Mouse (Mus musculus) neural tube, embryonic 14.5 days (tissue): ENCODE measurements around the gene Prss43. TPM values are rescaled to one million over a fixed set of nuclear protein-coding genes. Genes with fewer than 3 reads are reported as not detected.
"Not testable (repeated sequence)": the region's sequence is repeated elsewhere in the genome, so short reads cannot be mapped to it uniquely, and the experiment has no call there.

ENCODE experiments used
- ATAC-seq: fragments of 200-750 bp; cut with Nextera tagmentation; 2 replicates; pipeline ENCODE4 v1.8.0; 2017; ENCODE audit warnings: low read depth, mild to moderate bottlenecking, moderate TSS enrichment, moderate library complexity
- H3K27ac ChIP-seq: fragments of 300-500 bp; sonication (generic); 2 replicates; pipeline ENCODE4 v1.5.1; 2014; ENCODE audit warnings: low read depth, mild to moderate bottlenecking, control low read depth, low read length, moderate library complexity, mixed read lengths
- H3K27me3 ChIP-seq: fragments of 300-500 bp; sonication (generic); 2 replicates; pipeline ENCODE4 v1.6.1; 2014; ENCODE audit warnings: low read length; ENCODE audit not compliant: control insufficient read depth, insufficient read depth
- H3K36me3 ChIP-seq: fragments of 300-500 bp; sonication (generic); 2 replicates; pipeline ENCODE4 v1.6.1; 2014; ENCODE audit warnings: low read length, mixed read lengths; ENCODE audit not compliant: control insufficient read depth, insufficient read depth
- H3K4me1 ChIP-seq: fragments of 300-500 bp; sonication (generic); 2 replicates; pipeline ENCODE4 v1.6.1; 2014; ENCODE audit warnings: low read length; ENCODE audit not compliant: control insufficient read depth, insufficient read depth
- H3K4me2 ChIP-seq: fragments of 300-500 bp; sonication (generic); 2 replicates; pipeline ENCODE4 v1.6.1; 2014; ENCODE audit warnings: mild to moderate bottlenecking, low read depth, low read length, control low read depth
- H3K4me3 ChIP-seq: fragments of 300-500 bp; sonication (generic); 2 replicates; pipeline ENCODE4 v1.5.1; 2014; ENCODE audit warnings: low read depth, low read length, control low read depth, mixed read lengths
- H3K9ac ChIP-seq: fragments of 300-500 bp; sonication (generic); replicated peaks from 2 replicates; pipeline ENCODE4 v1.6.1; 2014; ENCODE audit warnings: low read depth, mild to moderate bottlenecking, control low read depth, low read length, mixed read lengths
- H3K9me3 ChIP-seq: fragments of 300-500 bp; sonication (generic); 2 replicates; pipeline ENCODE4 v1.6.1; 2016; ENCODE audit warnings: low read length; ENCODE audit not compliant: control insufficient read depth
- WGBS: fragments of 180-500 bp; shearing (Covaris S2); extraction: QIAGEN DNeasy Blood & Tissue Kit; methylation state at CpG from one replicate; pipeline ENCODE4 v1.1.7; 2014; 5-methylcytosine and 5-hydroxymethylcytosine counted together
- polyA plus RNA-seq: library from polyadenylated mRNA; unstranded; fragments of >200 nt; fragmentation: Nextera tagmentation; extraction: Ambion mirVana; gene quantifications from 2 replicates; pipeline ENCODE4 v1.2.1, GENCODE M21; 2014

The Prss43 gene
- polyA plus RNA-seq, 1 experiment from 2014 or later = not detected

DNA sequence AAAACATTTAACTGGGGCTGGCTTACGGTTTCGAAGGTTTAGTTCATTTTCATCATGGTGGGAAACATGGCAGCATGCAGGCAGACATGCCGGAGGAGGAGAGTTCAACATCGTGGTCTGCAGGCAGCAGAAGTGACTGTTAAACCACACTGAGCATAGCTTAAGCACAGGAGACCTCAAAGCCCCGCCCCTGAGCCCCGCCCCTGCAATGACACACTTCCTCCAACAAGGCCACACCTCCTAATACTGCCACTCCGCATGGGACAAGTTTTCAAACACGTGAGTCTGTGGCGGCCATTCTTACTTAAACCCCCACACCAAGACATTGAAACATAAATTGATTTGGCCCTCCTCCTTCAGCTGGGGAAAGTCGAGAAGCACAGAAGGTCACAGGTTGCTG is 29.5 kb upstream of the Prss43 start:
- no peak overlapping the region for H3K4me2 ChIP-seq
- no peaks in the 10 kb centered on the region for H3K4me1 ChIP-seq
- WGBS = 87% methylated on average over 10 of the region's 10 CpGs
- no peak overlapping the region for H3K27ac ChIP-seq
- no peaks in the 10 kb centered on the region for H3K36me3 ChIP-seq
- no peak overlapping the region for H3K4me3 ChIP-seq
- no peaks in the 10 kb centered on the region for H3K9me3 ChIP-seq
- H3K27me3 ChIP-seq = no peaks in the 10 kb centered on the region
- no peak for ATAC-seq
- H3K9ac ChIP-seq = no peak overlapping the region

DNA sequence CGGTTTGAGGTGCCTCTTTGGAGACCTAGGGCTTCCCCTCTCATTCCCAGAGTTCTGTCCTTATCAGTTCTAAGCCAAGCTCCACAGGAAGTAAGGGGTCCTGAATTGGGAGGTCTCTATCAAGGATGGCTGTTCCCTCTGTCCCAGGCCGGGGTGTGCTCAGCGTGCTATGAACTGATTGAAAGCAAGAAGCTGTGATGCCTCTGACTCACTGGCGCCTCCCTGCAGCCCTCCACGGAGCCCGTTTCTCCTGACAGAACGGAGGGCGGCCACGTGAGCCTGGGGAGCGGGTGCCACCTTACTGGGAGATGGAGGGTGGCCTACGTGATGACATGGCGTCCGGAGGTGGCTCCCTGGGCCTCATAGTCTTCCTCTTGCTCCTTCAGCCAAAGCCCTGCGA is 28.6 kb upstream of the Prss43 start, which contains the start of gene Prss42:
Prss42 (plus strand) TSS at position 301 of the 400 bp plus-strand sequence.
- H3K4me3 ChIP-seq = no peak within 1 kb of the TSS
- H3K4me2 ChIP-seq = no peak within 1 kb of the TSS
- H3K27ac ChIP-seq = no peak within 1 kb of the TSS
- H3K9me3 ChIP-seq = no peaks in the 10 kb centered on the region
- no peaks in the 10 kb centered on the region for H3K4me1 ChIP-seq
- H3K27me3 ChIP-seq = no peaks in the 10 kb centered on the region
- no peaks in the 10 kb centered on the region for H3K36me3 ChIP-seq
- no peak within 1 kb of the TSS for H3K9ac ChIP-seq
- WGBS = 87% methylated on average over 14 of the region's 14 CpGs
- no peak for ATAC-seq

DNA sequence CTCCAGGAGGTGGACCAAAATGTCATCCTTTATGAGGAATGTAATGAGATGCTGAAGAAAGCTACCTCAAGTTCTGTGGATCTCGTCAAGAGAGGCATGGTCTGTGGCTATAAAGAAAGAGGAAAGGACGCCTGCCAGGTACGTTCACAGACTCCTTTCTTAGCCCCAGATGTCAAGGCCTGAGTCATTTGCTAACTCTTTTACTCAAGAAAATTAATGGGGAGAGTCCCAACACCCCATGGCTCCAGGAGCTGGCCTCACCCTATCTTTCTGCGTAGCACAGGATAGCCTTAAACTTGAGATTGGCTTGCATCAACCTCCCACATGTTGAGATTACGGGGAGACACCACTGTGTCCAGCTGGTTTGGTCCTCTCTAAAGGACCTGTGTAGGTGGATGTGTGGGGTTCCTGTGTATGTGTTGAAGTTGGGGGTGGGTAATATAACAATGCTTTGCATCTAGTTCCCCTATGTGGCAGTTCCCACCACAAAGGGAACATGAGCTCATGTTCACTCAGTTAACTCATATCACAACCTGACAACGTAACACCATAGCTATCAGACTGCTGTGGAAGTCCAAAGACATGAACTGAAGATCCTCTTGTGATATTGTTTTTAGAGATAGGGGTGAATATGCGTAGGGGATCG is 25.5 kb upstream of the Prss43 start:
- Histone ChIP-seq H3K4me2 (no peak overlapping the region), H3K4me3 (no peak overlapping the region), H3K9ac (no peak overlapping the region), H3K4me1 (no peaks in the 10 kb centered on the region), H3K27ac (no peak overlapping the region), H3K36me3 (no peaks in the 10 kb centered on the region), H3K9me3 (no peaks in the 10 kb centered on the region), H3K27me3 (no peaks in the 10 kb centered on the region)
- whole genome bisulfite sequencing = 90% methylated on average over 8 of the region's 8 CpGs
- ATAC-seq = no peak

DNA sequence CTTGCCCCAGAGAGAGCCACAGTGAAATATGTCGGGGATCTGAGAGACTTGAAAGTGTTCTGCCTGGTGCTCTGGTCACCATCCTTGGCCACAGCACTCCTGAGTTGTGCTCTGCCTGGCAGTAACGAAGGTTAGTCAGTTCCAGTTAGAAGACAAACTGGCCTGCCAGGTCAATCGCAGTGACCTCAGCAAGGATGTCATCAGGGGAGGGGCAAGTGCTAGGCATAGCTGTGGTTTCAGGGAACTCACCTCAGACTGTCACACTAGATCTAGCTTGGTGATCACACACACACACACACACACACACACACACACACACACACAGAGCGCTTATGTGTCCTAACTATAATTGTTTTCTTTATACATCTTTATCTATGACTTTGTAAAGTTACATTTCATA is 23.2 kb upstream of the Prss43 start:
- H3K9ac ChIP-seq = no peak overlapping the region
- no peak overlapping the region for H3K27ac ChIP-seq
- H3K27me3 ChIP-seq = no peaks in the 10 kb centered on the region
- no peaks in the 10 kb centered on the region for H3K36me3 ChIP-seq
- H3K9me3 ChIP-seq = no peaks in the 10 kb centered on the region
- 75% methylated on average over 4 of the region's 4 CpGs for WGBS
- no peak for ATAC-seq
- H3K4me1 ChIP-seq = no peaks in the 10 kb centered on the region
- no peak overlapping the region for H3K4me2 ChIP-seq
- no peak overlapping the region for H3K4me3 ChIP-seq

DNA sequence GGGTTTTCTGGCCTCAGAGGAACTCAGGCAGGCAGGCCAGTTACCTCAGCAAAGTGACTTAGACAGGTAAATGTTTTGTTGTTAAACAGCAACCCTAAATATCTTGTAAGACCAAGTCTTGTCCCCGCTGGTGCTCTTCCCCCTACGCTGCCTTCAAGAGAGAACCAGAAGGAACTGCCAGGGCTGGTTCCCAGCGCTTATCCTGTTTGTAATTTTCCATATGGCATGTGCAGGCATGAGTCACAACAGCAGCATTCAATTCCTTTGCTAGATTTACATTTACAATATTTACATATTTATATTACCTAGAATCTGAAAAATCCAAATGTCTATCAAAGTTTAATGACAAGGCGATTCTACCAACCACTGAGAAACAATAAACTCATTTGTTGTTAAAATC is 16.4 kb upstream of the Prss43 start:
- no peak for ATAC-seq
- Histone ChIP-seq H3K9me3 (no peaks in the 10 kb centered on the region), H3K27ac (no peak overlapping the region), H3K4me2 (no peak overlapping the region), H3K27me3 (no peaks in the 10 kb centered on the region), H3K4me3 (no peak overlapping the region), H3K4me1 (no peaks in the 10 kb centered on the region), H3K36me3 (no peaks in the 10 kb centered on the region), H3K9ac (no peak overlapping the region)
- WGBS = 91% methylated on average over 4 of the region's 4 CpGs

DNA sequence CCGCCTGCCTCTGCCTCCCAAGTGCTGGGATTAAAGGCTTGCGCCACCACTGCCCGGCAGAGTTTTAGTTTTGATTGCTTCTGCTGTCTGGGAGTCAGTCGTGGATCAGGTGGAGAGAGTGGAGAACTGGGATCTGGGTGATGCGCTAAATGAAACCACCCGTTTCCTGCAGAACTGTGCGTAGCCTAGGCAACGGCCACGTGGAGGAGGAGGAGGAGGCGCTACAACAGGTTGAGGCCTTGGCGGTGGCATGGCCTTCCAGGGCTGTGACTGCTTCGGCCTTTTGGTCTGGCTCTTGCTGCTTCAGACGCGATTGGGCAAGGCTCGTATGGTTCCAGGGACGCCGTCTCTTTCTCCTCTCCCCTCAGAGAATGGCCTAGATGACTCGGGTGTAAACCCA is 12.7 kb upstream of the Prss43 start, which contains the start of gene Prss44:
Prss44 (plus strand) TSS at position 206 of the 400 bp plus-strand sequence.
- no peaks in the 10 kb centered on the region for H3K36me3 ChIP-seq
- no peaks in the 10 kb centered on the region for H3K27me3 ChIP-seq
- no peak within 1 kb of the TSS for H3K4me3 ChIP-seq
- no peaks in the 10 kb centered on the region for H3K9me3 ChIP-seq
- no peak within 1 kb of the TSS for H3K27ac ChIP-seq
- no peak within 1 kb of the TSS for H3K9ac ChIP-seq
- 65% methylated on average over 18 of the region's 18 CpGs for WGBS
- no peak within 1 kb of the TSS for H3K4me2 ChIP-seq
- no peaks in the 10 kb centered on the region for H3K4me1 ChIP-seq
- no peak for ATAC-seq

DNA sequence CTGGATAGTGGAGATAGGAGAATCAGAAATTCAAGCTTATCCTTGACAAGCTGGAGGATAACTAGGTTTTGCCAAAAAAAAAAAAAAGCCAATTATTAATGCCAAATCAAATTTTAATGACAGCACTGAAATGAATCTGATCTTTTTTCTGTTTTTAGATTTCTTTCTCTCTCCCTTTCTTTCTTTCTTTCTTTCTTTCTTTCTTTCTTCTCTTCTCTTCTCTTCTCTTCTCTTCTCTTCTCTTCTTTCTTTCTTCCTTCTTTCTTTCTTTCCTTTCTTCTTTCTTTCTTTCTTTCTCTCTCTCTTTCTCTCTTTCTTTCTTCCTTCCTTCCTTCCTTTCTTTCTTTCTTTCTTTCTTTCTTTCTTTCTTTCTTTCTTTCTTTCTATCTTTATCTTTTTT is 5.9 kb upstream of the Prss43 start:
- ATAC-seq, H3K9ac ChIP-seq, H3K4me2 ChIP-seq, H3K27me3 ChIP-seq, H3K27ac ChIP-seq, H3K9me3 ChIP-seq, H3K4me1 ChIP-seq, H3K36me3 ChIP-seq, H3K4me3 ChIP-seq: not testable (repeated sequence)

DNA sequence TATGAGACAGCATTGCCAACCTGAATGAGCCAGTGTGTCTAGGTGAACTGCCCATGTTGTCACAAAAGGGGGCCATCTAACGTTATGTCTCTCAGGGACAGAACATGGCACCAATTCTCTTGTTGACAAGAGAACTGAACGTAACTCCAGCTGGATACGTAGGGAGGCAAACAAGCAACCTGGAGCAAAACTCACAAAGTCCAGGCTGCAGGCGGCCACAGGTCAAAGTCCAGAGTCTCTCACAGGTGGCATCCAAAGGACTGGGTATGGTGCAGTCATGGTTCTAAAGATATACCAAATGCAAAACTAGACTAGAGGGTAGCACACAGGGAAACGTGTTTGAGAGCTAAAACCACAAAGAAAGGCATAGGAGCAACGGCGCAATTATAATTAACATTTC is 5.1 kb upstream of the Prss43 start:
- no peak overlapping the region for H3K4me3 ChIP-seq
- H3K9me3 ChIP-seq = no peaks in the 10 kb centered on the region
- no peak for ATAC-seq
- H3K4me1 ChIP-seq = no peaks in the 10 kb centered on the region
- H3K4me2 ChIP-seq = no peak overlapping the region
- H3K9ac ChIP-seq = no peak overlapping the region
- H3K27ac ChIP-seq = no peak overlapping the region
- 89% methylated on average over 7 of the region's 7 CpGs for WGBS
- H3K27me3 ChIP-seq = no peaks in the 10 kb centered on the region
- H3K36me3 ChIP-seq = no peaks in the 10 kb centered on the region

DNA sequence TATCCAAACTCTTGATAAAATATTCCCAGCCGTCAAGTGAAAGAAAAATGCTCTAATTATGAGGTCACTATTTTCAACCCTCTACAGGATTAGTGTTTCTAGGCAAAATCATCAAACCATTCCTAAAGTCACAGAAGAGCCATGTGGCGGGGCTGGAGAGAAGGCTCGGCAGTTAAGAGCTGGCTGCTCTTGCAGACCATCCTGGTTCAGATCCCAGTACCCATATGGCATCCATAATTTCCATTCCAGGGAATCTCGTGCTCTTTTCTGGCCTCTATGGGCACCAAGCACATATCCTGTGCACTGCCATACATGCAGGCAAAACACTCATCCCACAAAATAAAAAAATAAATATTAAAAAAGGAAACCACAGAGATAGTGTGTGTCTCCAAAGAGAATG is 1.1 kb upstream of the Prss43 start:
- ATAC-seq = no peak
- Histone ChIP-seq H3K9me3 (no peaks in the 10 kb centered on the region), H3K4me1 (no peaks in the 10 kb centered on the region), H3K27me3 (no peaks in the 10 kb centered on the region), H3K4me3 (no peak overlapping the region), H3K27ac (no peak overlapping the region), H3K4me2 (no peak overlapping the region), H3K36me3 (no peaks in the 10 kb centered on the region), H3K9ac (no peak overlapping the region)
- WGBS = 77% methylated on average over 4 of the region's 4 CpGs
